Mouse (Mus musculus) olfactory bulb, adult 2 months (tissue): ENCODE data around the gene Dffa.

Experiments
- CTCF ChIP-seq: fragments of 200-500 bp; IDR thresholded peaks from 2 replicates; pipeline ENCODE4 v1.5.1; 2012; ENCODE audit warnings: low read depth, mild to moderate bottlenecking, low read length, moderate library complexity; ENCODE audit not compliant: insufficient read depth
- POLR2A ChIP-seq: fragments of 200-500 bp; IDR thresholded peaks from 2 replicates; pipeline ENCODE4 v1.6.1; 2012; ENCODE audit warnings: mild to moderate bottlenecking, low read depth, low read length, moderate library complexity; ENCODE audit not compliant: insufficient read depth

DNA sequence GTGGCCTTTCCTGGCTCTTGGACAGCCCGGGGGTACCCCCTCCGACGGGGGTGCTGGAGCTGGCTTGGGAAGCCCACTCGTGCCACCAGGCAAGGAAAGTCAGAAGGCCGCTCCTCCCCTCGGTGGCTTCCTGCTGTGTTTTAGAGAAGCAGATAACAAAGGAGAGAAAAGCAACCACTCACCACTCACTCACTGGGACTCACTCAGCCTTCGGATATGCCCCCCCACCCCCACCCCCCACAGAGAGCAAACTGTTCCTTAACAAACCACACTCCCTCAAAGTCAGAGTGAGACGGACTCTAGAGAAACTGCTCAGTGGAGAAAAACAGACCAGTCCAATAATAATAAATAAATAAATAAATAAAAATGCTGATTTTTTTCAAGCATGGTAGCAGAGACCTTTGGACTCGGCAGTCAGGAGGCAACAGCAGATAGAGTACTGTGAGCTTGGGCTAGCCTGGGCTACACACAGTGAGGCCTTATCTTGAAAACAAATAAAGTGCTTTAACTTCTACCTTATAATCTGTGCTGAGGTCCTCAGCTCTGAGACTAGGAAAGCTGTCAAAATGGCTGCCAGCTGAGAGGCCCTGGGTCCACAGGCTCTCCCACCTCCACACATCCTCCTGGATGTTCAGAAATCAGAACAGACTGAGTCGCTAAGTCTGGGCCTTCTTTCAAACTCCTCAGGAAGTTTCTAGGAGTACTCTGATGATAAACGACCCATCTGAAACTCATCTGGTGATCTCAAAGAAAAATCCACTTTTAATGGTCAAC, 21.6 kb downstream of the Dffa start:
- TF ChIP-seq POLR2A: no peak
- no peak for TF ChIP-seq CTCF
